Mouse (Mus musculus) liver, embryonic 16.5 days (tissue): ENCODE measurements around the gene Cntd1. TPM values are rescaled to one million over a fixed set of nuclear protein-coding genes. Genes with fewer than 3 reads are reported as not detected.
A peak's percentile ranks its signal among the peaks of the same experiment; 100 is the strongest.

Source experiments
- ATAC-seq: fragments of 200-750 bp; cut with Nextera tagmentation; 2 replicates; pipeline ENCODE4 v1.8.0; 2017; ENCODE audit warnings: low read depth, mild to moderate bottlenecking, moderate number of reproducible peaks, moderate library complexity
- H3K27ac ChIP-seq: fragments of 300-500 bp; sonication (generic); 2 replicates; pipeline ENCODE4 v1.5.1; 2014; ENCODE audit warnings: mild to moderate bottlenecking, low read length
- H3K27me3 ChIP-seq: fragments of 300-500 bp; sonication (generic); 2 replicates; pipeline ENCODE4 v1.6.1; 2014; ENCODE audit warnings: low read depth, low read length, mixed read lengths; ENCODE audit not compliant: control insufficient read depth, insufficient read depth
- H3K36me3 ChIP-seq: fragments of 300-500 bp; sonication (generic); 2 replicates; pipeline ENCODE4 v1.6.1; 2014; ENCODE audit warnings: mild to moderate bottlenecking; ENCODE audit not compliant: control insufficient read depth, insufficient read depth
- H3K4me1 ChIP-seq: fragments of 300-500 bp; sonication (generic); 2 replicates; pipeline ENCODE4 v1.6.1; 2014; ENCODE audit warnings: low read depth, low read length, mixed read lengths; ENCODE audit not compliant: control insufficient read depth
- H3K4me2 ChIP-seq: fragments of 300-500 bp; sonication (generic); 2 replicates; pipeline ENCODE4 v1.6.1; 2014; ENCODE audit warnings: low read depth, low read length, mixed read lengths
- H3K4me3 ChIP-seq: fragments of 300-500 bp; sonication (generic); 2 replicates; pipeline ENCODE4 v1.5.1; 2014; ENCODE audit warnings: low read depth, mild to moderate bottlenecking, low read length
- H3K9ac ChIP-seq: fragments of 300-500 bp; sonication (generic); 2 replicates; pipeline ENCODE4 v1.6.1; 2014; ENCODE audit warnings: low read depth, low read length
- H3K9me3 ChIP-seq: fragments of 300-500 bp; sonication (generic); replicated peaks from 2 replicates; pipeline ENCODE4 v1.6.1; 2016; ENCODE audit warnings: low read length; ENCODE audit not compliant: control insufficient read depth
- WGBS: fragments of 180-500 bp; shearing (Covaris S2); extraction: QIAGEN DNeasy Blood & Tissue Kit; methylation state at CpG from one replicate; pipeline ENCODE4 v1.1.7; 2014; ENCODE audit not compliant: insufficient replicate concordance; 5-methylcytosine and 5-hydroxymethylcytosine counted together
- polyA plus RNA-seq: library from polyadenylated mRNA; unstranded; fragments of >200 nt; fragmentation: Nextera tagmentation; extraction: Ambion mirVana; gene quantifications from 2 replicates; pipeline ENCODE4 v1.2.1, GENCODE M21; 2015

The Cntd1 gene
- polyA plus RNA-seq, 1 experiment from 2014 or later, result 0.70 TPM

DNA sequence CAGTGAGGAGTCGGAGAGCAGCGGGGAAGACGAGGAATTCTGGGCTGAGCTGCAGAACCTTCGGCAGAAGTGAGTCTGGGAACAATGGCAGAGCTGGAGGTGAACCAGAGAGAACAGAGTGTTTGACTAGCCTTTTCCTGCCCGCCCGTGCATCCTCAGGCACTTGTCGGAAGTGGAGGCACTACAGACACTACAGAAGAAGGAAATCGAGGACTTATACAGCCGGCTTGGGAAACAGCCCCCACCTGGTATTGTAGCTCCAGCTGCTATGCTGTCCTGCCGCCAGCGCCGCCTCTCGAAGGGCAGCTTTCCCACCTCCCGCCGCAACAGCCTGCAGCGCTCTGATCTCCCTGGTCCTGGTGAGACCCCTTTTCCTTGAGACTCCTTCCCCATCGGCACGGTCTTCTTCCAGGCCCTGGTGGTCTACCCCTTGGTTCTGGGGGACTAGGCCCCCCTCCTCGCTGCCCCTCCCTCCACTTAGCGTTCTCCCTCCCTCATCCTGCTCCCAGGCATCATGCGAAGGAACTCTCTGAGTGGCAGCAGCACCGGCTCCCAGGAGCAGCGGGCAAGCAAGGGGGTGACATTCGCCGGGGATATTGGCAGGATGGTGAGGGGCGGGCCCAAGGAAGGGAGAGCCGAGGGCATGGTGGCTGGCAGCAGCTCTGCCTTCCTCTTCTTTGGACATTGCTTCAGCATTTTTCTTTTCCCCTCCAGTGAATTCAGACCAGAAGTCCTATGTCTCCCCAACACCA lies 2.3 kb upstream of the Cntd1 start:
- Histone ChIP-seq H3K36me3 (peaks cover 2% of the 10 kb centered on the region; the same call in 1 of the 2 replicates), H3K4me2 (no peak overlapping the region), H3K4me1 (peaks cover 21% of the 10 kb centered on the region), H3K27ac (no peak overlapping the region), H3K4me3 (no peak overlapping the region), H3K9me3 (no peaks in the 10 kb centered on the region), H3K27me3 (no peaks in the 10 kb centered on the region), H3K9ac (no peak overlapping the region)
- WGBS, result 61% methylated on average over 27 of the region's 27 CpGs
- ATAC-seq, result no peak

- Histone ChIP-seq H3K4me1 (peaks cover 21% of the 10 kb centered on the region), H3K36me3 (peaks cover 2% of the 10 kb centered on the region; the same call in 1 of the 2 replicates), H3K4me3 (peak overlapping the region; percentile 74), H3K9me3 (no peaks in the 10 kb centered on the region), H3K4me2 (peak overlapping the region; percentile 66), H3K27ac (peak overlapping the region; percentile 61; the same call in 1 of the 2 replicates), H3K9ac (peak overlapping the region; percentile 76), H3K27me3 (no peaks in the 10 kb centered on the region)
- ATAC-seq, result no peak
- 40% methylated on average over 12 of the region's 12 CpGs for WGBS
Observed at GRCm38 (mm10) chr11:101277381-101278222, 1.2 kb upstream of the Cntd1 start.

GRCm38 (mm10) chr11:101279193-101279569 lies 369 bp downstream of the Cntd1 start:
- peaks cover 21% of the 10 kb centered on the region for H3K4me1 ChIP-seq
- peak overlapping the region; percentile 76 for H3K9ac ChIP-seq
- H3K27ac ChIP-seq, result no peak overlapping the region

DNA sequence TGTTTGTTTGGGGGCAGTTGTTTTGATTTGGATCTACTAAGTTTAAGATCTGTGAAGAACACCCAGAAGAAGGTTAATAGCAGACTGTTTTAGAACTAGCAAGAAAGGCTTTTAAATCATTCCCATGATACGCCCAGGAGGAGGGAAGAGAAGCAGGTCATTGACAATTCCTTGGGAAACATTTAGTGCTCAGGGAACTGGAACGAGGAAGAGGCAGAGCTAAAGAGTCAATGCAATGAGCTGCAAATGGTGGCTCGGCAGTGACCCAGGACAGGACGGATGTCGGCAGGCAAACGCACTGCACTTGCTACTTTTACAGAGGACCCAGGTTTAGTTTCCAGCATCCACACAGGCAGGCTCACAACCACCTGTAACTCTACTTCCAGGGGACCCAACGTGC lies 2.0 kb downstream of the Cntd1 start:
- Histone ChIP-seq H3K9ac (no peak overlapping the region), H3K4me2 (no peak overlapping the region), H3K27me3 (no peaks in the 10 kb centered on the region), H3K9me3 (no peaks in the 10 kb centered on the region), H3K4me1 (peaks cover 21% of the 10 kb centered on the region), H3K36me3 (peaks cover 2% of the 10 kb centered on the region; the same call in 1 of the 2 replicates), H3K4me3 (no peak overlapping the region), H3K27ac (no peak overlapping the region)
- ATAC-seq, result no peak
- WGBS, result 53% methylated on average over 7 of the region's 7 CpGs

More at GRCm38 (mm10) chr11:101279193-101279569, 369 bp downstream of the Cntd1 start:
- Histone ChIP-seq H3K9me3 (no peaks in the 10 kb centered on the region), H3K36me3 (peaks cover 2% of the 10 kb centered on the region; the same call in 1 of the 2 replicates), H3K27me3 (no peaks in the 10 kb centered on the region), H3K4me3 (peak overlapping the region; percentile 74), H3K4me2 (peak overlapping the region; percentile 66)
- WGBS, result 57% methylated on average over 14 of the region's 14 CpGs
- peak; percentile 17; the same call in 1 of the 2 replicates for ATAC-seq

- H3K9ac ChIP-seq, result no peak overlapping the region
- peaks cover 6% of the 10 kb centered on the region for H3K4me1 ChIP-seq
- ATAC-seq, result no peak
- no peaks in the 10 kb centered on the region for H3K27me3 ChIP-seq
- H3K4me2 ChIP-seq, result no peak overlapping the region
- no peak overlapping the region for H3K27ac ChIP-seq
- 67% methylated on average over 5 of the region's 5 CpGs for WGBS
- H3K36me3 ChIP-seq, result peaks cover 3% of the 10 kb centered on the region; the same call in 1 of the 2 replicates
- H3K4me3 ChIP-seq, result no peak overlapping the region
- H3K9me3 ChIP-seq, result no peaks in the 10 kb centered on the region
Observed at GRCm38 (mm10) chr11:101282896-101283295, 4.1 kb downstream of the Cntd1 start.

- Histone ChIP-seq H3K4me2 (no peak overlapping the region), H3K9ac (no peak overlapping the region), H3K4me3 (no peak overlapping the region), H3K4me1 (peaks cover 4% of the 10 kb centered on the region), H3K36me3 (peaks cover 10% of the 10 kb centered on the region), H3K9me3 (no peaks in the 10 kb centered on the region), H3K27ac (no peak overlapping the region), H3K27me3 (no peaks in the 10 kb centered on the region)
- WGBS, result 66% methylated on average over 4 of the region's 4 CpGs
- no peak for ATAC-seq
Observed at GRCm38 (mm10) chr11:101283805-101284204, 5.0 kb downstream of the Cntd1 start.

GRCm38 (mm10) chr11:101287306-101287705 lies 8.5 kb downstream of the Cntd1 start:
- Histone ChIP-seq H3K4me3 (no peak overlapping the region), H3K9ac (no peak overlapping the region), H3K4me1 (no peaks in the 10 kb centered on the region; the same call in 1 of the 2 replicates), H3K27ac (no peak overlapping the region), H3K9me3 (no peaks in the 10 kb centered on the region), H3K4me2 (no peak overlapping the region), H3K36me3 (peaks cover 43% of the 10 kb centered on the region), H3K27me3 (no peaks in the 10 kb centered on the region)
- peak; percentile 50; the same call in 1 of the 2 replicates for ATAC-seq
- 61% methylated on average over 9 of the region's 9 CpGs for WGBS

GRCm38 (mm10) chr11:101291231-101291630 lies 12.4 kb downstream of the Cntd1 start:
- no peaks in the 10 kb centered on the region for H3K27me3 ChIP-seq
- H3K27ac ChIP-seq, result no peak overlapping the region
- H3K4me1 ChIP-seq, result no peaks in the 10 kb centered on the region
- H3K4me3 ChIP-seq, result no peak overlapping the region
- H3K36me3 ChIP-seq, result peaks cover 73% of the 10 kb centered on the region
- WGBS, result 92% methylated on average over 8 of the region's 8 CpGs
- no peak for ATAC-seq
- no peak overlapping the region for H3K4me2 ChIP-seq
- no peaks in the 10 kb centered on the region for H3K9me3 ChIP-seq
- H3K9ac ChIP-seq, result no peak overlapping the region
